Mouse (Mus musculus): ENCODE results near the gene Prkaca. TPM values are rescaled to one million over a fixed set of nuclear protein-coding genes. Genes with fewer than 3 reads are reported as not detected.
A peak's percentile ranks its signal among the peaks of the same experiment; 100 is the strongest.

The Prkaca gene
- polyA plus RNA-seq, 1 experiment: 181 TPM

DNA sequence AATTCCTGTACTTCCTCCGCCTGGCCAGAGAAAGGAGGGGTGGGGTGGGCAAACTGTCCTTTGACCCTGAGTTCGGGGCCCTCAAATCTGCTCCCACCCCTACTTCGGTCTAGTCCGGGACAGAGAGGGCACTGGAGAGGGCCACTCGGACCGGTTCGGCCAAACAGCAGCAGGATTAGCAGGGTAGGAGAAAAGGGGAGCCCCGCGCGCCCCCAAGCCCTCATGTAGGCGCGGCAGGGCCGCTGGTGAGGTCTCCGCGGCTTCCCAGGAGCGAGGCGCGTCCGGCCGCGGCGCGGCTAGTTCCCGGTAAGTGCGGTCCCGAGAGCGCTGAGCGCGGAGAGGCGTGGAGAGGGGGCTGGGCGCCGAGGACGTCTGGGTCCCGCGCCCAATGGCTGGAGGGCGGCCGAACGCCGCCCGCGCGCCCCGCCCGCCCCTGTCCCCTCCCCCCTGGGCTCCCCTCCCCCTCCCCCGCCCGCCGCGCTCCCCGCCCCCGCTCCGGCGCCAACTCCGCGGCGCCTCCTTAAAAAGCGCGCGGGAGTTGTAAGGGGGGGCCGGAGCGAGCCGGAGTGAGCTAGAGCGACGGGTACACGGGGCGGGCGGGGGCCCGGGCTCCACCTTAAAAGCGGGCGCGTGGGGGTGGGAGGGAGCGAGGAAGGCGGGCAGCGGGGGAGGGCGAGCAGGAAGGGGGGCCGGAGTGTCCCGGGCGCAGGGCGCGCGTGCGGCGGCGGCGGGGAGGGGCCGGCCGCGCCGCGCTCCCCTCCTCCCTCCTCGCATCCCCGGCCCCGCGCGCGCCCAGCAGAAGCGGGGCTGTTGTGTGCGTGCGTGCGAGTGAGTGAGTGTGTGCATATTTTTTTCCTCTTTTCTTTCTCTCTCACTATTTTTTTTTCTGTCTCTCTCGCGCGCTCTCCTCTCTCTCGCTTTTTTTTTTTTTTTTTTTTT lies 24.0 kb downstream of the Prkaca start:
- Histone ChIP-seq H3K27me3 (ENCODE audit: control insufficient read depth, insufficient read depth, insufficient read length) (no peaks in the 10 kb centered on the region), H3K79me2 (ENCODE audit: control insufficient read depth, insufficient read depth) (no peaks in the 10 kb centered on the region), H3ac (ENCODE audit: control insufficient read depth, insufficient read length) (peak overlapping the region; percentile 86), H3K36me3 (ENCODE audit: control insufficient read depth, insufficient read depth) (peaks cover 16% of the 10 kb centered on the region), H3K4me3 (peak overlapping the region; percentile 26), H3K4me2 (ENCODE audit: low read depth) (peak overlapping the region; percentile 75)
- TF ChIP-seq CEBPB (IDR thresholded peaks at IDR 0.05; ENCODE audit: insufficient read depth, poor library complexity, severe bottlenecking) (no peak), MYOD1 (IDR thresholded peaks at IDR 0.05; ENCODE audit: control insufficient read depth in 1 of 3, insufficient read length in 2 of 3, low read depth in 2 of 3) (no peak), POLR2AphosphoS2 (IDR thresholded peaks at IDR 0.05; ENCODE audit: insufficient read length, low read depth) (peak; percentile 90), E2F4 (IDR thresholded peaks at IDR 0.05; ENCODE audit: insufficient read depth) (no peak), USF1 (IDR thresholded peaks at IDR 0.05; ENCODE audit: low read depth) (no peak), TCF3 (IDR thresholded peaks at IDR 0.05; ENCODE audit: insufficient read length, low read depth) (no peak), TCF12 (IDR thresholded peaks at IDR 0.05; ENCODE audit: insufficient read depth, poor library complexity, severe bottlenecking) (no peak), REST (IDR thresholded peaks at IDR 0.05; ENCODE audit: insufficient read depth, insufficient read length) (no peak), MYOG (IDR thresholded peaks at IDR 0.05; ENCODE audit: control insufficient read depth in 1 of 3, insufficient read depth in 1 of 3, insufficient read length in 2 of 3, low read depth in 2 of 3) (peak in 1 of 3 experiments; percentile 7), MAX (IDR thresholded peaks at IDR 0.05; ENCODE audit: low read depth) (no peak), POLR2A (IDR thresholded peaks at IDR 0.05; ENCODE audit: insufficient read length, low read depth) (peak; percentile 88), SRF (IDR thresholded peaks at IDR 0.05; ENCODE audit: control insufficient read depth, insufficient read length, low read depth) (no peak)

DNA sequence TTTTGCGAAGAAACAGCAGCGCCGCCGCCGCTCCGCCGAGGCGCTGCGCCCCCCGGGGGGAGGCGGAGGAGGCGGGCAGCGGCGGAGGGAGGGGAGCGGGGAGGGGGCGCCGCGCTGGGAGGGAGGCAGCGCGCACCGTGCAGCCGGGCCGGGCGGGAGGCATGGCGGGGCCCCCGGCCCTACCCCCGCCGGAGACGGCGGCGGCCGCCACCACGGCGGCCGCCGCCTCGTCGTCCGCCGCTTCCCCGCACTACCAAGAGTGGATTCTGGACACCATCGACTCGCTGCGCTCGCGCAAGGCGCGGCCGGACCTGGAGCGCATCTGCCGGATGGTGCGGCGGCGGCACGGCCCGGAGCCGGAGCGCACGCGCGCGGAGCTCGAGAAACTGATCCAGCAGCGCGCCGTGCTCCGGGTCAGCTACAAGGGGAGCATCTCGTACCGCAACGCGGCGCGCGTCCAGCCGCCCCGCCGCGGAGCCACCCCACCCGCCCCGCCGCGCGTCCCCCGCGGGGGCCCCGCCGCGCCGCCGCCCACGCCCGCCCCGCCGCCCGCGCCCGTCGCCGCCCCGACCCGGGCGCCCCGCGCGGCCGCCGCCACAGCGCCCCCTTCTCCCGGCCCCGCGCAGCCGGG lies 24.8 kb downstream of the Prkaca start, which contains the start of gene Samd1:
Samd1 (plus strand) TSS at position 162 of the 631 bp plus-strand sequence.
- H3K79me2 ChIP-seq (ENCODE audit: control insufficient read depth, insufficient read depth): no peaks in the 10 kb centered on the region
- no peaks in the 10 kb centered on the region for H3K27me3 ChIP-seq (ENCODE audit: control insufficient read depth, insufficient read depth, insufficient read length)
- peak within 1 kb of the TSS; percentile 92 for H3K4me2 ChIP-seq (ENCODE audit: low read depth)
- H3K36me3 ChIP-seq (ENCODE audit: control insufficient read depth, insufficient read depth): peaks cover 8% of the 10 kb centered on the region
- peak within 1 kb of the TSS; percentile 26 for H3K4me3 ChIP-seq
- H3ac ChIP-seq (ENCODE audit: control insufficient read depth, insufficient read length): peak within 1 kb of the TSS; percentile 86
- no peak for TF ChIP-seq USF1 (IDR thresholded peaks at IDR 0.05; ENCODE audit: low read depth)
- TF ChIP-seq SRF (IDR thresholded peaks at IDR 0.05; ENCODE audit: control insufficient read depth, insufficient read length, low read depth): no peak
- TF ChIP-seq POLR2A (IDR thresholded peaks at IDR 0.05; ENCODE audit: insufficient read length, low read depth): peak; percentile 17

DNA sequence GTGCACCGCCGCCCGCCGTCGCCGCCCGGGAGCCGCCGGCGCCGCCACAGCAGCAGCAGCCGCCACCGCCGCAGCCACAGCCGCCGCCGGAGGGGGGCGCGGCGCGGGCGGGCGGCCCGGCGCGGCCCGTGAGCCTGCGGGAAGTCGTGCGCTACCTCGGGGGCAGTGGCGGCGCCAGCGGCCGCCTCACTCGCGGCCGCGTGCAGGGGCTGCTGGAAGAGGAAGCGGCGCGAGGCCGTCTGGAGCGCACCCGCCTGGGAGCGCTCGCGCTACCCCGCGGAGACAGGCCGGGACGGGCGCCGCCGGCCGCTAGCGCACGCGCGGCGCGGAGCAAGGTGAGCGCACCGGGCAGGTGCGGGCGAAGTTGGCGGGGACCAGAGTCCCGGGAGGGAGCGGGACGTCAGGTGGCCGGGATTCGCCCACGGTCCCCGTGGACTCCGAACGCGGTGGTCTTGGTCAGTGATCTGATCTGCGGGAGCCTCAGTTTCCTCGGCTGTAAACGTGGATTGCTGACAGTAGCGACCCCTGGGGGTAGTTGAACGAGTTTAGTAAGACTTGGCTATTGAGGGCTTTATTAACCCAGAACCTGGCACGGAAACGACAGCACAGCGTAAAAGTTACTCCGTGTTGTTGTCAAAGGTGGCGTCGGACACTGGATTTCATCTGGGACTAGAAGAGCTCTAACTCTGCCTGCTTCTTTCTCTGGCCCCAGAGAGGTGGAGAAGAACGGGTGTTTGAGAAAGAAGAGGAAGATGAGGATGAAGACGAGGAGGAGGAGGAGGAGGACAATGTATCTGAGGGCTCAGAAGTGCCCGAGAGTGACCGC lies 25.7 kb downstream of the Prkaca start:
- H3K4me2 ChIP-seq (ENCODE audit: low read depth): peak overlapping the region; percentile 92
- peak overlapping the region; percentile 86 for H3ac ChIP-seq (ENCODE audit: control insufficient read depth, insufficient read length)
- H3K27me3 ChIP-seq (ENCODE audit: control insufficient read depth, insufficient read depth, insufficient read length): no peaks in the 10 kb centered on the region
- no peaks in the 10 kb centered on the region for H3K79me2 ChIP-seq (ENCODE audit: control insufficient read depth, insufficient read depth)
- H3K36me3 ChIP-seq (ENCODE audit: control insufficient read depth, insufficient read depth): no peaks in the 10 kb centered on the region
- TF ChIP-seq CEBPB (IDR thresholded peaks at IDR 0.05; ENCODE audit: insufficient read depth, poor library complexity, severe bottlenecking): no peak
- no peak for TF ChIP-seq TCF3 (IDR thresholded peaks at IDR 0.05; ENCODE audit: insufficient read length, low read depth)
- TF ChIP-seq REST (IDR thresholded peaks at IDR 0.05; ENCODE audit: insufficient read depth, insufficient read length): no peak
- peak; percentile 74 for TF ChIP-seq POLR2AphosphoS2 (IDR thresholded peaks at IDR 0.05; ENCODE audit: insufficient read length, low read depth)
- TF ChIP-seq MYOD1 (IDR thresholded peaks at IDR 0.05; ENCODE audit: control insufficient read depth in 1 of 3, insufficient read length in 2 of 3, low read depth in 2 of 3): peak in 1 of 3 experiments; percentile 2
- TF ChIP-seq POLR2A (IDR thresholded peaks at IDR 0.05; ENCODE audit: insufficient read length, low read depth): peak; percentile 35
- peak in 1 of 3 experiments; percentile 26 for TF ChIP-seq MYOG (IDR thresholded peaks at IDR 0.05; ENCODE audit: control insufficient read depth in 1 of 3, insufficient read depth in 1 of 3, insufficient read length in 2 of 3, low read depth in 2 of 3)
- no peak for TF ChIP-seq E2F4 (IDR thresholded peaks at IDR 0.05; ENCODE audit: insufficient read depth)
- no peak for TF ChIP-seq SRF (IDR thresholded peaks at IDR 0.05; ENCODE audit: control insufficient read depth, insufficient read length, low read depth)
- H3K4me3 ChIP-seq: peak overlapping the region; percentile 26

DNA sequence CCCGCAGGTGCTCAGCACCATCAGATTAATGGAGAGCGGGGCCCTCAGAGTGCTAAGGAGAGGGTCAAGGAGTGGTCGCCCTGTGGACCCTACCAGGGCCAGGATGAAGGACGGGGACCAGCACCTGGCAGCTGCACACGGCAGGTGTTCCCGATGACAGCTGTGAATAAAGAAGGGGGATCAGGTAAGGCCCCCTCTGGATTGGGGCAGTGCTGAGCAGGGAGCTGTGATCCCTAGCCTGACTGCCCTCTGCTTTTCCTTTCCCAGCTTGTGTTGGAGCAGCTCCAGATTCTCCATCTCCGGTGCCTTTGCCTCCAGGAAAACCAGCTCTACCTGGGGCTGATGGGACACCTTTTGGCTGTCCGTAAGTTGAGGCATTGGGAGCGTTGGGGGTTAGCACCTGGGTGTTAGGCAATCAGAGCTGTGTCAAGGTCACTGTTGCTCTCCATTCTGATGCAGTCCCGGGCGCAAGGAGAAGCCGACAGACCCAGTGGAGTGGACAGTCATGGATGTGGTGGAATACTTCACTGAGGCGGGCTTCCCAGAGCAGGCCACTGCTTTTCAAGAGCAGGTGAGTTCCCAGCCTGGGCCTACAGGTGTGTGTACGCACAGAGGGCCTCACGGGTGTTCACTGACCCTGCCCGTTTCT lies 26.4 kb downstream of the Prkaca start:
- H3K27me3 ChIP-seq (ENCODE audit: control insufficient read depth, insufficient read depth, insufficient read length): no peaks in the 10 kb centered on the region
- no peaks in the 10 kb centered on the region for H3K79me2 ChIP-seq (ENCODE audit: control insufficient read depth, insufficient read depth)
- peak overlapping the region; percentile 86 for H3ac ChIP-seq (ENCODE audit: control insufficient read depth, insufficient read length)
- H3K4me2 ChIP-seq (ENCODE audit: low read depth): peak overlapping the region; percentile 92
- TF ChIP-seq MYOD1 (IDR thresholded peaks at IDR 0.05; ENCODE audit: control insufficient read depth in 1 of 3, insufficient read length in 2 of 3, low read depth in 2 of 3): peak in 1 of 3 experiments; percentile 14
- TF ChIP-seq E2F4 (IDR thresholded peaks at IDR 0.05; ENCODE audit: insufficient read depth): no peak
- H3K36me3 ChIP-seq (ENCODE audit: control insufficient read depth, insufficient read depth): no peaks in the 10 kb centered on the region
- H3K4me3 ChIP-seq: peak overlapping the region; percentile 26

All from myocyte (in vitro differentiated cells).